Mouse (Mus musculus) liver, embryonic 13.5 days (tissue): Measurements from ENCODE around the gene Xpa. TPM values are rescaled to one million over a fixed set of nuclear protein-coding genes. Genes with fewer than 3 reads are reported as not detected.

Experiments used
- ATAC-seq: fragments of 200-750 bp; cut with Nextera tagmentation; 2 replicates; pipeline ENCODE4 v1.8.0; 2017; ENCODE audit warnings: low read depth, mild to moderate bottlenecking, moderate number of reproducible peaks, moderate library complexity
- DNase-seq: peaks from one replicate; pipeline ENCODE4 v3.0.0; 2022
- H3K27ac ChIP-seq: fragments of 300-500 bp; sonication (generic); 2 replicates; pipeline ENCODE4 v1.5.1; 2015; ENCODE audit warnings: moderate library complexity, mild to moderate bottlenecking, inconsistent platforms
- H3K27me3 ChIP-seq: fragments of 300-500 bp; sonication (generic); 2 replicates; pipeline ENCODE4 v1.6.1; 2015; ENCODE audit warnings: mild to moderate bottlenecking, inconsistent platforms
- H3K36me3 ChIP-seq: fragments of 300-500 bp; sonication (generic); 2 replicates; pipeline ENCODE4 v1.6.1; 2015; ENCODE audit warnings: mild to moderate bottlenecking, inconsistent platforms
- H3K4me1 ChIP-seq: fragments of 300-500 bp; sonication (generic); replicated peaks from 2 replicates; pipeline ENCODE4 v1.6.1; 2015; ENCODE audit warnings: inconsistent platforms
- H3K4me2 ChIP-seq: fragments of 300-500 bp; sonication (generic); 2 replicates; pipeline ENCODE4 v1.6.1; 2015; ENCODE audit warnings: inconsistent platforms, mild to moderate bottlenecking, moderate library complexity
- H3K4me3 ChIP-seq: fragments of 300-500 bp; sonication (generic); replicated peaks from 2 replicates; pipeline ENCODE4 v1.5.1; 2015; ENCODE audit warnings: mild to moderate bottlenecking, inconsistent platforms
- H3K9ac ChIP-seq: fragments of 300-500 bp; sonication (generic); 2 replicates; pipeline ENCODE4 v1.6.1; 2015; ENCODE audit warnings: mild to moderate bottlenecking, inconsistent platforms
- H3K9me3 ChIP-seq: fragments of 300-500 bp; sonication (generic); replicated peaks from 2 replicates; pipeline ENCODE4 v1.6.1; 2016; ENCODE audit warnings: inconsistent platforms
- WGBS: fragments of 180-500 bp; shearing (Covaris S2); methylation state at CpG from one replicate; pipeline ENCODE4 v1.1.7; 2015; ENCODE audit not compliant: insufficient replicate concordance; 5-methylcytosine and 5-hydroxymethylcytosine counted together
- polyA plus RNA-seq: library from polyadenylated mRNA; unstranded; fragments of >200 nt; fragmentation: Nextera tagmentation; extraction: Ambion mirVana; gene quantifications from 2 replicates; pipeline ENCODE4 v1.2.1, GENCODE M21; 2015

Gene Xpa
- polyA plus RNA-seq, 1 experiment from 2014 or later, result 9.7 TPM

GRCm38 (mm10) chr4:46144323-46144722 lies 51.8 kb downstream of the Xpa start:
- Histone ChIP-seq H3K4me2 (no peak overlapping the region), H3K36me3 (peaks cover 32% of the 10 kb centered on the region), H3K27me3 (no peaks in the 10 kb centered on the region), H3K4me1 (peaks cover 37% of the 10 kb centered on the region), H3K9ac (no peak overlapping the region), H3K4me3 (no peak overlapping the region), H3K9me3 (no peaks in the 10 kb centered on the region), H3K27ac (no peak overlapping the region)
- peak; percentile 21 for DNase-seq
- 67% methylated on average over 3 of the region's 3 CpGs for WGBS
- ATAC-seq, result no peak

GRCm38 (mm10) chr4:46138287-46139222 lies 57.6 kb downstream of the Xpa start, which contains the start of the genes Ncbp1 and Tstd2:
Ncbp1 (plus strand) TSS chr4:46138613.
Tstd2 (minus strand) TSS chr4:46138694.
- peak within 1 kb of the TSS; percentile 88 for H3K4me3 ChIP-seq
- H3K27ac ChIP-seq, result peak within 1 kb of the TSS; percentile 92
- under 1% methylated on average over 90 of the region's 90 CpGs for WGBS
- H3K4me2 ChIP-seq, result peak within 1 kb of the TSS; percentile 92
- ATAC-seq, result peak; percentile 89
- H3K27me3 ChIP-seq, result no peaks in the 10 kb centered on the region
- H3K4me1 ChIP-seq, result peaks cover 48% of the 10 kb centered on the region
- peak; percentile 89 for DNase-seq
- H3K9me3 ChIP-seq, result no peaks in the 10 kb centered on the region
- peak within 1 kb of the TSS; percentile 90 for H3K9ac ChIP-seq
- peaks cover 20% of the 10 kb centered on the region for H3K36me3 ChIP-seq

GRCm38 (mm10) chr4:46137629-46138286 lies 58.4 kb downstream of the Xpa start:
- H3K4me2 ChIP-seq, result peak overlapping the region; percentile 92
- ATAC-seq, result peak; percentile 57
- 6% methylated on average over 17 of the region's 17 CpGs for WGBS

GRCm38 (mm10) chr4:46131791-46132190 lies 64.3 kb downstream of the Xpa start:
- peaks cover 71% of the 10 kb centered on the region for H3K36me3 ChIP-seq
- H3K9ac ChIP-seq, result no peak overlapping the region
- H3K27ac ChIP-seq, result no peak overlapping the region
- no peak for ATAC-seq
- H3K27me3 ChIP-seq, result no peaks in the 10 kb centered on the region
- H3K4me1 ChIP-seq, result peaks cover 6% of the 10 kb centered on the region
- WGBS, result 84% methylated on average over 6 of the region's 6 CpGs
- no peak overlapping the region for H3K4me3 ChIP-seq
- DNase-seq, result no peak
- H3K4me2 ChIP-seq, result no peak overlapping the region
- H3K9me3 ChIP-seq, result no peaks in the 10 kb centered on the region

More at GRCm38 (mm10) chr4:46137629-46138286, 58.4 kb downstream of the Xpa start:
- Histone ChIP-seq H3K27ac (peak overlapping the region; percentile 92), H3K4me3 (peak overlapping the region; percentile 88), H3K27me3 (no peaks in the 10 kb centered on the region), H3K9me3 (no peaks in the 10 kb centered on the region), H3K4me1 (peaks cover 48% of the 10 kb centered on the region), H3K36me3 (peaks cover 26% of the 10 kb centered on the region), H3K9ac (peak overlapping the region; percentile 90)
- no peak for DNase-seq

GRCm38 (mm10) chr4:46130221-46130620 lies 65.9 kb downstream of the Xpa start:
- no peaks in the 10 kb centered on the region for H3K27me3 ChIP-seq
- H3K9me3 ChIP-seq, result no peaks in the 10 kb centered on the region
- ATAC-seq, result no peak
- DNase-seq, result peak; percentile 41
- H3K27ac ChIP-seq, result no peak overlapping the region
- 56% methylated on average over 3 of the region's 3 CpGs for WGBS
- H3K4me2 ChIP-seq, result no peak overlapping the region
- no peaks in the 10 kb centered on the region for H3K4me1 ChIP-seq
- peaks cover 78% of the 10 kb centered on the region for H3K36me3 ChIP-seq
- no peak overlapping the region for H3K4me3 ChIP-seq
- no peak overlapping the region for H3K9ac ChIP-seq

GRCm38 (mm10) chr4:46129311-46130004 lies 66.7 kb downstream of the Xpa start:
- DNase-seq, result no peak
- H3K27ac ChIP-seq, result no peak overlapping the region
- H3K4me2 ChIP-seq, result no peak overlapping the region
- H3K27me3 ChIP-seq, result no peaks in the 10 kb centered on the region
- peaks cover 78% of the 10 kb centered on the region for H3K36me3 ChIP-seq
- no peaks in the 10 kb centered on the region for H3K4me1 ChIP-seq
- no peak for ATAC-seq
- 72% methylated on average over 8 of the region's 8 CpGs for WGBS
- H3K9ac ChIP-seq, result no peak overlapping the region
- H3K9me3 ChIP-seq, result no peaks in the 10 kb centered on the region
- H3K4me3 ChIP-seq, result no peak overlapping the region

GRCm38 (mm10) chr4:46126541-46126940 lies 69.6 kb downstream of the Xpa start:
- WGBS, result 43% methylated on average over 2 of the region's 2 CpGs
- H3K9ac ChIP-seq, result no peak overlapping the region
- peaks cover 84% of the 10 kb centered on the region for H3K36me3 ChIP-seq
- no peak overlapping the region for H3K4me3 ChIP-seq
- H3K27me3 ChIP-seq, result no peaks in the 10 kb centered on the region
- ATAC-seq (no peak), DNase-seq (peak; percentile 42)
- no peak overlapping the region for H3K27ac ChIP-seq
- H3K4me2 ChIP-seq, result no peak overlapping the region
- H3K9me3 ChIP-seq, result no peaks in the 10 kb centered on the region
- no peaks in the 10 kb centered on the region for H3K4me1 ChIP-seq

- no peak overlapping the region for H3K4me2 ChIP-seq
- no peaks in the 10 kb centered on the region for H3K9me3 ChIP-seq
- no peak overlapping the region for H3K4me3 ChIP-seq
- no peaks in the 10 kb centered on the region for H3K4me1 ChIP-seq
- no peak for ATAC-seq
- peaks cover 87% of the 10 kb centered on the region for H3K36me3 ChIP-seq
- no peak overlapping the region for H3K9ac ChIP-seq
- no peaks in the 10 kb centered on the region for H3K27me3 ChIP-seq
- 85% methylated on average over 6 of the region's 6 CpGs for WGBS
- DNase-seq, result no peak
- no peak overlapping the region for H3K27ac ChIP-seq
These were observed 72.8 kb downstream of the Xpa start for GRCm38 (mm10) chr4:46123358-46123757.

- no peak for DNase-seq
- ATAC-seq, result no peak
- peaks cover 96% of the 10 kb centered on the region for H3K36me3 ChIP-seq
- H3K27ac ChIP-seq, result no peak overlapping the region
- H3K4me1 ChIP-seq, result no peaks in the 10 kb centered on the region
- no peak overlapping the region for H3K4me3 ChIP-seq
- no peaks in the 10 kb centered on the region for H3K27me3 ChIP-seq
- no peak overlapping the region for H3K9ac ChIP-seq
- no peaks in the 10 kb centered on the region for H3K9me3 ChIP-seq
- 65% methylated on average over 3 of the region's 3 CpGs for WGBS
- no peak overlapping the region for H3K4me2 ChIP-seq
These were observed 75.3 kb downstream of the Xpa start for GRCm38 (mm10) chr4:46120767-46121166.

GRCm38 (mm10) chr4:46119514-46120094 lies 76.5 kb downstream of the Xpa start:
- Histone ChIP-seq H3K27ac (no peak overlapping the region), H3K4me1 (no peaks in the 10 kb centered on the region), H3K27me3 (no peaks in the 10 kb centered on the region), H3K4me3 (no peak overlapping the region), H3K9ac (no peak overlapping the region), H3K4me2 (no peak overlapping the region), H3K9me3 (no peaks in the 10 kb centered on the region), H3K36me3 (peaks cover 96% of the 10 kb centered on the region)
- DNase-seq, result no peak
- no peak for ATAC-seq
- 90% methylated on average over 14 of the region's 14 CpGs for WGBS

GRCm38 (mm10) chr4:46117536-46117935 lies 78.6 kb downstream of the Xpa start:
- no peaks in the 10 kb centered on the region for H3K9me3 ChIP-seq
- no peak overlapping the region for H3K4me2 ChIP-seq
- H3K27ac ChIP-seq, result no peak overlapping the region
- no peak overlapping the region for H3K9ac ChIP-seq
- DNase-seq, result no peak
- peaks cover 96% of the 10 kb centered on the region for H3K36me3 ChIP-seq
- no peak for ATAC-seq
- WGBS, result 87% methylated on average over 4 of the region's 4 CpGs
- no peaks in the 10 kb centered on the region for H3K4me1 ChIP-seq
- H3K27me3 ChIP-seq, result no peaks in the 10 kb centered on the region
- H3K4me3 ChIP-seq, result no peak overlapping the region
